Mouse (Mus musculus) liver, adult 2 months (tissue): ENCODE measurements at regions not wholly inside any gene's neighbourhood (a gene's known extent, or its start where the extent isn't known, plus 50 kb on each side); places are given as distances from the start of the nearest gene placed in this dataset.

Experiments used
- CTCF ChIP-seq: fragments of 200-500 bp; IDR thresholded peaks from 2 replicates; pipeline ENCODE4 v1.5.1; 2011; ENCODE audit warnings: low read depth, low read length, control low read depth
- POLR2A ChIP-seq: fragments of 200-500 bp; IDR thresholded peaks from 2 replicates; pipeline ENCODE4 v1.6.1; 2011; ENCODE audit warnings: low read length, control low read depth; ENCODE audit not compliant: insufficient read depth; ENCODE audit errors: extremely low read depth

DNA sequence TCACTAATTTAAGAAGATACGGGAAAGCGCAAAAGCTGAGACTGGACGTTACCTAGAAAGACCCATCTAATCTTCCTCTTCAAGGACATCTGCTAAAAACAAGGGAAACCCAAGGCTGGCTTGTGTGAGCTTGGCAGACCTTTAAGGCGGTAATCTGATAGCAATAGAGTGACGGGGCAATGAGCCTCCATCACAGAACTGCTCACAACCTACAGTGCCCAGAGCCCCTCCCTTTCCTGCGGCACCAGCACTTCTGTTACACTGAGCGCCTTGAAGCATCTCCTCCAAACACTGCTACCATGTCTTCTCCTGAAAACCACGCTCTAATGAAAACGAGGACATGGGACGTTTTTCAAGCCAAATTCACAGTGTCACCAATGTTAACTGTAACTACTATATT, 172.1 kb upstream of the Smim15 start:
- TF ChIP-seq CTCF (no peak), POLR2A (no peak)
